Mouse (Mus musculus) bone marrow, adult 2 months (tissue): ENCODE results near the gene Prim2.

Source experiments
- CTCF ChIP-seq: fragments of 200-500 bp; IDR thresholded peaks from 2 replicates; pipeline ENCODE4 v1.5.1; 2011; ENCODE audit warnings: low read length, control low read depth; ENCODE audit not compliant: control insufficient read depth, insufficient read depth
- POLR2A ChIP-seq: fragments of 200-500 bp; IDR thresholded peaks from 2 replicates; pipeline ENCODE4 v1.6.1; 2011; ENCODE audit warnings: low read depth, mild to moderate bottlenecking, control low read depth, low read length, borderline replicate concordance; ENCODE audit not compliant: control insufficient read depth

DNA sequence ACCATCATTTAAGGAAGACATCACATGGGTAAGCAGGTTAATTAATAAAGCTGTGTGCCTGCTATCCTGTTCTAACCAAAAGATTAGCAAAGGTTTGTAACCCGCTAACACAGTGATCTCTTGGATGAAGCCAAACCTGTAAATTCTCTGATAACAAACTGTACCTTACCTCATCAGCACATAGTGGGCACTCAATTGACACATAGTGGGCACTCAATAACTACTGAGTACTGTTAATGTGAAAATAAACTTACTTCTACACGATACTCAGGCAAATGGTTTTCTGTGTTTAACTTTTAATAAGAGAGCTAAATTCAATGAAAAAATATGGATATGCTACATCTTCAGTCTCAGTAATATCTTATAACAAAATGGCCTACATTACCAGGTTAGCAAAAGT, 139.1 kb downstream of the Prim2 start:
- TF ChIP-seq CTCF (no peak), POLR2A (no peak)
